Mouse (Mus musculus) heart, postnatal 14 days (tissue): ENCODE measurements around the gene Vmn2r27. TPM values are rescaled to one million over a fixed set of nuclear protein-coding genes. Genes with fewer than 3 reads are reported as not detected.

ENCODE experiments used
- DNase-seq, 2 experiments: peaks; one replicate each; pipeline ENCODE4 v3.0.0; 2021 to 2022
- intact Hi-C: fragments of 180-260 bp; cut with DNase I; formaldehyde crosslinking; loops from one replicate; pipeline ENCODE4 v1.15.1; 2025
- long read RNA-seq, 2 experiments: library from polyadenylated mRNA; stranded (forward); transcript quantifications; one replicate each; pipeline ENCODE4 v2.0.0; 2021
- total RNA-seq, 2 experiments: library from RNA; stranded (reverse); gene quantifications; 2 replicates each; pipeline ENCODE4 v1.2.3; 2021

The Vmn2r27 gene
- not detected for total RNA-seq
- long read RNA-seq, experiment 1, result 0 reads
- long read RNA-seq, experiment 2, result 0 reads

GRCm38 (mm10) chr6:124231756-124232155, at the start of gene Vmn2r27:
TSS of gene Vmn2r27 (minus strand) at chr6:124231856.
- no peak for DNase-seq
- intact Hi-C loops, result no loop called here

GRCm38 (mm10) chr6:124278291-124278690, 46.6 kb upstream of the Vmn2r27 start:
- intact Hi-C loops, result no loop called here
- no peak for DNase-seq

- intact Hi-C loops, result no loop called here
- no peak for DNase-seq
These were observed 46.0 kb upstream of the Vmn2r27 start for GRCm38 (mm10) chr6:124277641-124278040.

GRCm38 (mm10) chr6:124273231-124273880, 41.7 kb upstream of the Vmn2r27 start:
- DNase-seq, result peak in 1 of 2 experiments; percentile 18
- intact Hi-C loops, result no loop called here

- DNase-seq, result peak; percentile 70 to 73
- intact Hi-C loops, result loop anchor here (1.0 to 10.0 kb wide), 2 partner anchors 117 to 1368 kb away; no protein-coding TSS in a partner anchor
These were observed 31.0 kb upstream of the Vmn2r27 start for GRCm38 (mm10) chr6:124262696-124263095.

- peak; percentile 63 to 72 for DNase-seq
- intact Hi-C loops, result loop anchor here (2.0 to 10.0 kb wide), 2 partner anchors 330 to 1366 kb away; no protein-coding TSS in a partner anchor
These were observed 28.7 kb upstream of the Vmn2r27 start for GRCm38 (mm10) chr6:124260198-124260931.

- intact Hi-C loops, result no loop called here
These were observed 24.2 kb upstream of the Vmn2r27 start for GRCm38 (mm10) chr6:124255721-124256470.

GRCm38 (mm10) chr6:124202116-124202515, 29.5 kb downstream of the Vmn2r27 start:
- intact Hi-C loops, result no loop called here
- DNase-seq, result no peak

More at GRCm38 (mm10) chr6:124255721-124256470, 24.2 kb upstream of the Vmn2r27 start:
- no peak for DNase-seq

GRCm38 (mm10) chr6:124168499-124169257, 63.0 kb downstream of the Vmn2r27 start:
- intact Hi-C loops, result no loop called here
- no peak for DNase-seq

GRCm38 (mm10) chr6:124166596-124166995, 65.1 kb downstream of the Vmn2r27 start:
- DNase-seq, result no peak
- intact Hi-C loops, result no loop called here

GRCm38 (mm10) chr6:124149808-124150207, 81.8 kb downstream of the Vmn2r27 start:
- intact Hi-C loops, result no loop called here
- no peak for DNase-seq

Other genes with a start within 250 kb of the Vmn2r27 start
- under 1 TPM; 0.07 to 0.10 TPM for gene Vmn2r26, start 207.3 kb downstream of the Vmn2r27 start, total RNA-seq
- 10 to 100 TPM; 15.2 to 16.8 TPM for gene Cd163, start 72.8 kb upstream of the Vmn2r27 start, total RNA-seq
- 10 to 100 TPM; 26.9 to 27.4 TPM for gene Pex5, start 183.2 kb upstream of the Vmn2r27 start, total RNA-seq
- gene Clstn3, start 232.9 kb upstream of the Vmn2r27 start, total RNA-seq, result 1 to 10 TPM in 1 of 2 experiments, under 1 TPM in 1; 0.24 to 1.5 TPM